Mouse (Mus musculus) right cerebral cortex, postnatal 25 days (tissue): Measurements from ENCODE around the gene Cfap99.

ENCODE experiments used
- DNase-seq: peaks from one replicate; pipeline ENCODE4 v3.0.0; 2022

Gene Cfap99

GRCm38 (mm10) chr5:34335539-34336096 lies 47.2 kb downstream of the Cfap99 start:
- DNase-seq: no peak

GRCm38 (mm10) chr5:34336097-34336774 lies 47.8 kb downstream of the Cfap99 start, which contains the start of gene Rnf4:
TSS of gene Rnf4 (plus strand) at chr5:34336289.
- peak; percentile 97 for DNase-seq

- peak; percentile 27 for DNase-seq
Observed at GRCm38 (mm10) chr5:34336775-34337450, 48.5 kb downstream of the Cfap99 start.

- no peak for DNase-seq
Observed at GRCm38 (mm10) chr5:34340246-34340645, 51.8 kb downstream of the Cfap99 start.

GRCm38 (mm10) chr5:34352084-34352631 lies 63.8 kb downstream of the Cfap99 start:
- DNase-seq: no peak

GRCm38 (mm10) chr5:34360261-34360660 lies 71.9 kb downstream of the Cfap99 start:
- no peak for DNase-seq

GRCm38 (mm10) chr5:34363115-34363514 lies 74.7 kb downstream of the Cfap99 start:
- no peak for DNase-seq

GRCm38 (mm10) chr5:34368551-34369290 lies 80.3 kb downstream of the Cfap99 start:
- DNase-seq: no peak

- DNase-seq: peak; percentile 98
Observed at GRCm38 (mm10) chr5:34369341-34370021, 81.1 kb downstream of the Cfap99 start, which contains the start of gene Fam193a. TSS of gene Fam193a (plus strand) at chr5:34369933.

GRCm38 (mm10) chr5:34370022-34370823 lies 81.8 kb downstream of the Cfap99 start:
- DNase-seq: peak; percentile 52

- DNase-seq: no peak
Observed at GRCm38 (mm10) chr5:34370840-34371239, 82.4 kb downstream of the Cfap99 start.

- no peak for DNase-seq
Observed at GRCm38 (mm10) chr5:34372141-34372540, 83.7 kb downstream of the Cfap99 start.

GRCm38 (mm10) chr5:34372541-34372940 lies 84.1 kb downstream of the Cfap99 start:
- DNase-seq: no peak
